Mouse (Mus musculus) lung, postnatal 0 days (tissue): Measurements from ENCODE around the gene Robo2.

Experiments
- CTCF ChIP-seq: IDR thresholded peaks from 2 replicates; pipeline ENCODE4 v1.5.1; 2016; ENCODE audit warnings: antibody characterized with exemption, mild to moderate bottlenecking
- EP300 ChIP-seq: IDR thresholded peaks from 2 replicates; pipeline ENCODE4 v1.6.1; 2016; ENCODE audit warnings: antibody characterized with exemption, mild to moderate bottlenecking, control low read depth

DNA sequence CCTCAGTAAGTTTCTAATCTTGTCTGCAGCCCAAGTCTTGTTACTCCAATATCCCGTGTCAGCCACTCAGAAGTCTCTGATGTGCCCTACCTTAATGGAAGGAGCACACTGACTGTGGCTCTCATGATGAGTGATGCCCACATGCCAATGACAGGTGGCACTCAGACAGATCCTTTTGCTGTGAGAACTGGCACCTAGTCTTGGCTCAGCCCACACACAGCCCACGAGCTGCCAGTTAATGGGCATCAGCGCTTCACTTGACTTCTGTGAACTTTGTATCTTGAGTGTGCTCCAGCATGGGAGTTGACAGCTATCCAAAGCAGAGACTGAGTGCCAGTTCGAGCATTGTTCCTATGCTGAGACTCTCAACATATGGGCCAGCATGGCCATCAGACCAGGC is 383.8 kb downstream of the Robo2 start:
- no peak for TF ChIP-seq CTCF
- no peak for TF ChIP-seq EP300
